Mouse (Mus musculus): ENCODE data around the gene C7.
"Not testable (repeated sequence)": the region's sequence is repeated elsewhere in the genome, so short reads cannot be mapped to it uniquely, and the experiment has no call there.

C7 gene

DNA sequence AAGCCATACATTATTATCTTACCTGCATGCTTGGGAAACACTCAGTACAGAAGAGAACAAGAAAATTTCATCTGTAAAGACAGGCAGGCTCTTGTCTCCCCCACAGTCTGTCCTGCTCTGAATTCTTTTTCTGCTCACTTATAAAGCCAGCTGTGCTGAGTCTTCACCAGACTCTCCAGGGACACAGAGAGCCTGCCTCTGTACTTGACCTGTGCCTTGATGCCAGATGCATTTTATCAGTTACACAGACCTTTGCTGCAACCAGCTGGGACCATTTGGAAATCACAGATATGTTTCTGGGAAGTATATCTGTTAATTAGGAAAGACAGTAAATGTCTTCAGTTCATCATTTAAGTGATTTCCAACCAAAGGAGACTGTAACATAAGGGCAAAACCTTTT lies at the start of gene C7:
Gene C7, minus strand, starts transcription at position 106 of the 400 bp plus-strand sequence.
- no peak for DNase-seq

DNA sequence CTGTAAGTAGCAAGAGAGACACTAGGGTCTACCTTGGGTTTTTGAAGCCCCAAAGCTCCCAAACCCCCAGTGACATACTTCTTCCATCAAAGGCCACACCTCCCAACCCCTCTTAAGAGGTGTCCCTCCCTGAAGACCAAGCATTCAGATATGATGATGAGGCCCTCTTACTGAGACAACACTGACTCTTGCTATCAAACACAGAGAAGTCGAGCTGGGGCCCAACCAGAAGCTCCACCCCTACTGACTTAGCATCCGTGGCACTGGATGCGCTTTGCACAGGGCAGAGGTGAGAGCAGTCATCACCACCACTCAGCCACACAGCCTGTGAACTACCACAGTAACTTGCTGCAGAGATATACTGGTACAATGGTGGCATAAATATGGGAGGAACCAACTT lies 49.1 kb upstream of the C7 start:
- no peak for DNase-seq

DNA sequence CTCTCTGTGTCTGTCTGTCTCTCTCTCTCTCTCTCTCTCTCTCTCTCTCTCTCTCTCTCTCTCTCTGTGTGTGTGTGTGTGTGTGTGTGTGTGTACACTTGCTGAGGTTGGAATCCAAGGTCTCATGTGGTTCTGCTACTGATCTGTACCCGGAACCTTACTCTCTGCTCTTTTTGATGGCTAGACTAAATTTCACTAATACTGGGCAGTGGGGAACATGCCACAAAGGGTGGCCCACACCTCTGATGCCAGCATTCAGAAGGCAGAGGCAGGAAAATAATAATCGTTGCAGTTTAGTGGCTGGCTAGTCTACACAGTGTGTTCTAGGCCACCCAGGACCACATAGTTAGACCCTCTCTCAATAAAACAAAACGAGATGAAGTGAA lies 45.1 kb upstream of the C7 start:
- no peak for DNase-seq

DNA sequence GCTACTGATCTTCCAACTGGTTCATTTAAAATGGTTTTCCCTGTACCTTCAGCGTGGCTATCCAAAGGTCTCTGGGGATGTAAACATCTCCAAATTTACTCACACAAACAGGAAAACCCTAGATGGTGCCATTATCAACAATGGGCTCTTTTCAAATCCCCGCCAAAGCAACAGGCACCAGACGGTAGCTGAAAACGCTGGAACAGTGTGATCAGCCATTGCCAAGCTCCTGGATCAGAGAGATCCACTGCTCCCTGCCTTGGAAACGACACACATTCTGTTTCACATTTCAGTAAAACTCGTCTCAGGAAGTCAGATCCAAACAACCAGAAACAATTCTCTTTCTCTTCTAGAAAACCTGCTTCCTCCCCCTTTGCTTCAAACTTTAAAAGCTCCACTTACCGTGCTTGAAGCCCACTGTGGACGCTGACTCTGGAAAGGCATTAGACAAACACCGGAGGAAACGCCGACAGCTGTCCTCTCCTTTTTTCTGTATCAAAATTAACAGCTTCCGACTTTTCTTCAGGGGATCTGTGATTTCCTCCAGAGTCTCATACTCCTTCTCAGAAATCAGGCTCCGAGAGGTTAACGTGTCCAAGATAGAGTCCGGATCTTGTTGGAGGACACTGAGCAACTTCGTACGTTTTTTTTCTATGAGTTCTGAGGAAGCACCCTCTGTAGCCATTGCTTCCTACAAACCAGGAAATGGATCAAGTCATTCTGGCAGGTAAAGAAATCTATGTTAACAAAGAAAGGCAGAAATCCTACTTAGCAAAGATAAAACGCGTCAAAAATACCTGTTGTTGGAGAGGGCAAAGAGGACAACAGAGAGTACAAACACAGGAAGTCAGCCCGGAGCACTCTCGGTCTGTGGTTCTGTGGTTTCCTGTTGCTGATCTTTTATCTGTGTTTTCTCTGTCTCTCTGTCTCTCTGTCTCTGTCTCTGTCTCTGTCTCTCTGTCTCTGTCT lies 44.4 kb upstream of the C7 start, which contains the start of gene Card6:
Gene Card6, minus strand, starts transcription at position 854 of the 969 bp plus-strand sequence.
- DNase-seq: no peak

DNA sequence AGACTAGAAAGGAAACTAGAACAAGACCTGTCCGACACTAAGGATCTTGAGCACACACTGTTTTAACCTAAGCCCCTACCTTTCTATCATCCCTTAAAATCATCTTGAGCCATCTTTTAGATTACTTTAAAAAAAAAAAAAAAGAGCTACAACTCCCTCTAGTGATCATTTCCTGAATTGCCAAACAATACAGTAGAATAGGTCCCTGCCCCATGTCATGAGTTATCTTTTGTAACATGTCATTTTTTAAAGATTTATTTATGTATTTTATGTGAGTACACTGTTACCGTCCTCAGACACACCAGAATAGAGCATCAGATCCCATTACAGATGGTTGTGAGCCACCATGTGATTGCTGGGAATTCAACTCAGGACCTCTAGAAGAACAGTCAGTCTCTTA lies 42.8 kb upstream of the C7 start:
- DNase-seq: no peak

DNA sequence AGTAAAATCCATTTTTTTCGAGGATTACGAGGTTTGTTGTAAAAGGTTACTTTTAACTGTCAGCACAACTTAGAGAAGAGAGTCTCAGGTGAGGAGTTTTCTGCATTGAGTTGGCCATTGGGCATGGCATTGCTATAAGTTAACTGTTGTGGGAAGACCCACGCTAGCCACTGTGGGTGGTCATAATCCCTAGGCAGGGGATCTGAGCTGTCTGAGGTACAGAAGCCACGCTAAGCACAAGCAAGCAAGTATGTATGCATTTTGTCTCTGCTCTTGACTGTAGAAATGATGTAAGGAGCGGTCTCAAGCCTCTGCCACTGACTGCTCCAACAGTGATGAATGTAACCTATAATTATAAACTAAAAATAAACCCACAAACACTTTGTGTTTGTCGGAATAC lies 42.4 kb upstream of the C7 start:
- DNase-seq: no peak

DNA sequence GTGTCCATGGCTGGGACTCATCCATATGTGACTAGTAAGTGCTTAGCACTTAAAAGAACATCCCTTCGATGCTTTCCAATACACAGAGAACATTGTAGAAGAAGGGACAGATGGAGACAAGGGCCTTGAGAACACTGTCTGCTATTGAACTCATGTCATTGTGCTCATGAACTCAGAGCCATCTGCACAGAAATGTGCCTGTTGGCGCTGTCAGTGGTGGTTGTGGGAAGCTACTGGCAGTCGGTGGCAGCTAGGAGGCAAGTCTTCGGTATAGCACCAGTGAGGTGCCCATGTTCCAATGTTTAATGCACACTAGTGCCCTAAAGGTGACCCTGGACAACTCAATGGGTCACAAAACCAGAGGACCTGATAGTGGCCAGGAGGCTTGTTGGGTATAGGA lies 38.8 kb upstream of the C7 start:
- no peak for DNase-seq

DNA sequence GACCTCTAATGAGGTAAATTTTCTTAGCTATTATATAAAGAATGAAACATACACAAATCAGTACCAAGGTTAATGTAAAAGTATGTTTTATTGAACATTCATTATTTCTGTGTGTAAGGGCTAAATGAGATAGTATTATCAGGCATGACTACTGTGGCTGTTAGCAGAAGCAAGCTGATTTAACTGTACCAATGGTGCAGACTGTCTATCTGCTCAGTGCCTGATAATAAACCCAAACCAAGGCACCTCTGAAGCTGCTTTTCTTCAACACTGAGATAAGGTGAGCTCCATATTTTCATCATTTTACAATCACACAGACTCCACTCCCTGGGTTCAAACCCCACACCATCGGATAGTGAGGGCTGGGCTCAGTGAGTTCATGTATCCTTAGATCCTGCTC lies 33.8 kb upstream of the C7 start:
- no peak for DNase-seq

DNA sequence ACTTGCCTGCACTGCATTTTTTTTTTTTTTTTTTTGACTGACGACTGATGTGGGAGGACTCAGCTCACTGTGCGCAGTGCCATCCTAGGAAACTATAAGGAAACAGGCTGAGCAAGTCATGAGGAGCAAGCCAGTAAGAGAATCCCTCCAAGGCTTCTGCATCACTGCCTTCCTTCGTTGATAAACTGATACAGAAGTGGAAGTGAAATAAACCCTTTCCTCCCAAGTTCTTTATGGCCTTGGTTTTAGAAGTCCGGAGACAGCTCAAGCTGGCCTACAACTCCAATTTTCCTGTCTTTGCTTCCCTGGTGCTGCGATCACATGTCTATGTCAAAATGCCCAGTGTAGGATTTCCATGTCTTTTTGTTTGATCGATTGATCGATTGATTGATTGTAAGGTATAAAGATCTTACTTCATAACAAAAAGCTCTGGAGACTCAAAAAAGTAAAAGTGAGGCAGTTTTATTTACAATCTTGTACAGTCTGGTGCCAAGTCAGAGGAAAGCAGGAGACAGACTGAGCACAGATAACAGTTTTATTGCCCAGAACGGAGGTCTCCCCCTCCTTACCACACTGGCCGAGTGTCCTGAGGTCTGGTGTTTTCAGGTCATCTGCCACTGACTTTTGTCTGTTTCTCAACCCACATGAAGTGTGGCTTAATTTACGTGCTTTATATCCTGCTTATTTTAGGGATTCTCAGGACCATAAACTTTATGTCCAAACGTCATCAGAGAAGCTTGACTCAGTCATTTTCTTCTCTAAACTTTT lies 32.2 kb upstream of the C7 start:
- DNase-seq: no peak

DNA sequence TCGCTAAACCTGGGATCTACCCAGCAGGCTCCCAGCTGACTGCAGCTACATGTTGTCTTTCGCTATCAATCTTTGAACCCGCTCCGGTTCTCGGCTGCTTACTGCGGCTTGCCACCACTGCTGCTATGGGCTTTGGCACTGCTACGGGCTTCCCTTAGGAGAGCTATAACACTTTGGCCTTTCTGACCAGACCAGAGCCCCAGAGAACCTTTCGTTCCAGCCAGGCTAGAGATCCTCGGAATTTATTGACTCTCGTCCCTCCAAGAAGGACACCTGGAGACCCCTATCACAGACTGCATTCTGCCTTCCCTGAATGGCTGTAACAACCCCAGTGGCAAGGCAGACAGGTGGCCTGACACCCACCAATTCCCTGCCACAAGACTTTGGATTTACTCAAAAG lies 26.6 kb upstream of the C7 start:
- DNase-seq: no peak

DNA sequence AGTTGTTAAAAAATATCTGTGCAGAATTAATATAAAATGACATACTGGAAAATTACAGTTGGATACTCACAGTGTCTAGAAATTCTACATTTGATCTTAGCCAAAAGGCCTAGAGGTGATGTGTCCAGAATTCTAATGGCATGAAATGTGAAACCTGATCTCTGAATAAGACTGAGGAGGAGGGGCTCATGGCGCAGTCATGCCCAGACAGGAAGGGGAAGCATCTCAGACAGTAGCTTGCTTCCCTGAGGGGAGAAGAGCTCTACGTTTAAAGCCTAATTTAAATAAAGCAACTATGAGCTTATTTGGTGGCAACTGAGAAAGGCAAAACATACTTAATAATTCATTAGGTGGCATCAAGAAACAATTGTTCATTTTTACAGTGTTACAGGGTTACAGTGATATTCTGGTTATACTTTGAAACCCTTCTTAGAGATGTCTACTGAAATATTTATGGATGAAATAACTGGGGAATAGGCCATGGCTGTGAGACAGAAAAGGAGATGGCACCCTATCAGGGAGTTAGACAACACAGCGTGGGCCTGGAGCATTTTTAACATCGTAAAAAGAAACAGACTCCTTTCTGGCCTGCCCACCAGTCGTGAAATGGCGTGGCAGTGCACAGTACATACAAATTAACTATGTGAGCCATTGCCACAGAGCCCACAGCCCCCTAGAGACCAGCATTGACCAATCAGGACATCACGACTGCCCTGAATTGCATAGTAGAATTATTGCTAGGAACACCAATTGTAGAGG lies 25.5 kb upstream of the C7 start:
- DNase-seq: no peak

DNA sequence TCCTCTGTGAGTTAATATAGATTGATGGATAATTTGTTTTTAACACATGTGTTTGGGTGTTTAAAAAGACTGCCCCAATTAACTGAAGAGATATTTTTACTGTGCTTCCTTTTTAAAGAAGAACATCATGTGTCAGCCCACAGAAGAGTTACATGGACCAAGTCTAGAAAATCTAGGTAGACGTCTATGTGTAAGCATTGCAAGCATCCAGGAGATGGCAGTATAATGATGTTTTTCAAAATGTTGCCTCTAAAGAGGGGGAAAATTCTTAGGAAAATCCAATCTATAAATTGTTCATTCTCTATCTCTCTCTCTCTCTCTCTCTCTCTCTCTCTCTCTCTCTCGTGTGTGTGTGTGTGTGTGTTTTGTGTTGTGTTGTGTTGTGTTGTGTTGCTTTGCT lies 22.6 kb upstream of the C7 start:
- DNase-seq: no peak

DNA sequence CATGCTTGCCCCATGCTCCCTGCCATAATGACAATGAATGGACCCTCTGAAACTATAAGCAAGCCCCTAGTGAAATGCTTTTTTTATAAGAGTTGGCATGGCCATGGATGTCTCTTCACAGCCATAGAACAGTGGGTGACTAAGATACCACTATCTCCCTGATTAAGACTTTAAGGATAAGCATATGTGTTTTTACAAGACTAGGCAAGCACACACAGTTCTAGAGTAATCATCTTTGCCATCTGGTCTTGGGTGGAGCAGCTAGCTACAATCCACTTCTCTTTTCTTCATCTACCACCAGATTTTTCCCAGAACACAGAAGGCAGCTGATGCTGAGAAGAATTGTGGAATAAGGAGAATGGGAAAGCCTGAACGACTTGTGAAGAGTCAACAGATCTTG lies 17.7 kb upstream of the C7 start:
- no peak for DNase-seq

DNA sequence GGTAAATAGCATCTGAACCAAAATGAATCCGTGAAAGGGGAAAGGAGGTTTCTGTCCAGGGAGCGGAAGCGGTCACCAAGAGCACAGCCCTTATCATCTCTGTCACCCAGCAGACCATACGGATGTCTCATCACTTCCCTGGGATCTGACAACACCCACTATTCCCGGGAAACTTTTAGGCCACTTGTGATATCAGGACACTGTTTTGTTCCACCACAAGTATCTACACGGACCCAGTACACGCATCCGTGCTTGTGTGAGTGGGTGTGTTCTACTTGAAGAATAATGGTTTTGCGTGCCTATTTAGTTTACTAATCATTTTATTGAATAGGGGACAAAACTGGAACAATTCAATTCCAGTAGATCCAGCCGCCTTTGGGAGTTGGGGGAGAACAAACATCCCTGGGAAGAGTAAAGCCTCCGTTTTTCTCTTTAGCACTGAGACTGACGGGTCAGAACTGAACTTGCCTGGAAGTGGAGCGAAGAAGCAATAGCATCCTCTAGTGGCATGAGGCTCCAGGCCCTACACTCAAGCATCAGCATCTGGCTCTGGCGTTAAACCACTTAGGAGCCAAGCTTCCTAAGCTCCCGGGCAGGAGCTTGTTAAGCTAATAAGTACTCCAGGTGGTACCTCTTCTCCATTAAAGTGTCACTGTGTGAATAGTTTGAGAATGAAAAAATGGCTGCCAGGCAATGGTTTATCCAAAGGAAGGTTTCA lies 5.4 kb upstream of the C7 start:
- DNase-seq: peak; percentile 25

DNA sequence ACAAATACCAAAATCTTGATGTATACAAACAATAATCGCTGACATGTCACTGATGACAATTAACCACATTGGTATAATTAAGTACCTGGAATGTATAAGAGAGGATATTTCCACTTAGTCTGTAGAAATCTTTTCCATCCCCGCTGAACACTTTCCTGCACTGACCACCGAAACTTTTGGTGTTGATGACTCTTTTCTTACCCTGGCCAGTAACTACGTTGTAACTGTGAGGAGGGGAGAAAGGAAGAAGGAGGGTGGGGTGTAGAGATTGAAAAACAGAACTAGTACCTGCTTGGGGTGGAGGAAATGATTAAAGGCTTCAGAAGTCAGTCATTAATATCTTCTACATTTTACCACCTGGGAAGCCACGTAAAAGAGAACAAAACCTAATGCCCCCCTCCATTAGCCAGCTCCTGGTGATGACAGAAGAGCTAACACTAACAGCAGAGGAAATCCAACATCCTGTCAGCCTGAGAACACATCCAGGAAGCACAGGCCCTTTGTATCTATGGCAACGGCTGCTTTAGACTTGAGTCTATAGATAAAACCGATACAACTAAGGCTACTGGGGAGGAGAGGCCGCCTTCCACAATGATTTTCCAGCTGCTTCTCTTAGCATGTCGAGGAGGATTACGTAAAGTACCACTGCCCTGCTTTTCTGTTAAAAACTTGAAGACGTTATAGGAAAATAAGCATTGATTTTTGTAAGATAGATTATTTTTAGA lies 17.8 kb downstream of the C7 start:
- DNase-seq: peak; percentile 19

DNA sequence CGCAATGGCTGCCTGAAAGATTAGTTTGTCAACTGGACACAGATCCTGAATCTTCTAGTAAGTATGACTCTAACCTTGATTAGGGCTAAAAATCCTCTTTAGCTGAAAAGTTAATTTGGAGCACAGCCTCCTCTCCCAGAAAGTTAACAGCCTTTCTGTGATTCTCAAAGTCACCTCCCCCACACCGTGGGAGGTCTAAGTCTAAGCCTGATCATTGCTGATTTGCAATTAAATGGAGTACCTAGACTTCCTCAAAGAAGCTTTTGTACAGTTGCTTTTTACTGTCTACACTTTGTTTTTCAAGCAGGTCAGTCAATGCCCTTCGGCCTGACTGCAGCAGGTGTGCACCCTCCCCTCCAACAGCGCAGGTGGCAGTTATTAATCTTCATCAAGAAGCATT lies 34.3 kb downstream of the C7 start:
- DNase-seq: no peak

DNA sequence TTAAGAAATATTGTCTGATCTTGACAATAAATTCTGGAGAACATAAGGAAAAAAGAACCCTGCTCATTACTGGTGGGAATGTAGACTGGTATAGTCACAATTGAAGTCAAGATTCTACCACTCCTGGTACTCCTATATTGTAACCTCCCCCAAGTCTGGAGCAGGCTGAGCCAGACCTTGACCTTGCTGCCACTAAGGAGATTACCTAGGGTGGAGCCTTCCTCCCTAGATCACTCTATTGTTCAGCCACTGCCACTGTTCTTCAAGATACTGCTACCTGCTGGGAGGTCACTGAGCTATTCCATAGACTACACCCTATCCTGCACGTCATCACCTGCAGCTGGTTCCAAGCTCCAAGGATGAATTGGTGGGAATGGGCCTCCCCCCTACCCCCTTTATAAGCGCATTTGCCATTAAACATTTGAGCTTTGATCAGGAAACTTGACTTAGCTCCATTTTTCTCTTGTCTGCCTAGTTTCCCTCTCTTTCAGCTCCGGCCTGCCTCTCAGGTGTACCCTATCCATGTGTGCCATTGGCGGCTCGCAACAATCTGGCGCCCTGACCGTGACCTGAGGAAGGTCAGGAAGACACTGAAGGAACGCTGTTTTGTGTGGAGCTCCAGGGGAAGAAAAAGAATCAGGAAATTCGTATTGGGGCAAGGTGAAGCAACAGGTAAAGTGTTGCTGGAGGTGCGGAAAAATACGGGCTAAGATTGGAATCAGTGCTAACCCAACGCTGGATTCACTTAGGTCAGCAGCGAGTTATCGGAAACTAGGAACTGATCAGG lies 39.9 kb downstream of the C7 start:
- not testable (repeated sequence) for DNase-seq

DNA sequence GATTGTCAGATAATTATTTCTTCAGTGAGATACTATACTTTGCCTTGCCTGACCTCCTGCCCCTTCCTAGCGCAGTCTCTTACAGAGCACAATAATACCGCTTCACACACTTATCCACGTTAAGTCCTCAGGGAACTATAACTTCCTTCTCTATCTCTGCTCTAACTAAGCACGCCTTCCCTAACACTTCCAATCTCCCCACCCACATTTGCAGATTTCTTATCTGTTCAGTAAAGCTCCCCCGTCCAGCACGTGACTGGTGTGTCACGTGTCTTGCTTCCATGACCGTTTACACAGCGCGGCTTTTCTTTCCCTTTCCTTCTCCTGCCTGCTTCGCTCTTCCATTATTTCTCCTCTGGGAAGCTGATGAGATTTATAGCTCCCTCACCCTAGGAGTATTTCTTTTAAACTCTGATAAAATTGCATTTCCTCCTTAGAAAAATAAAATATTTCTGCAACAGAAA lies 53.9 kb downstream of the C7 start:
- no peak for DNase-seq

DNA sequence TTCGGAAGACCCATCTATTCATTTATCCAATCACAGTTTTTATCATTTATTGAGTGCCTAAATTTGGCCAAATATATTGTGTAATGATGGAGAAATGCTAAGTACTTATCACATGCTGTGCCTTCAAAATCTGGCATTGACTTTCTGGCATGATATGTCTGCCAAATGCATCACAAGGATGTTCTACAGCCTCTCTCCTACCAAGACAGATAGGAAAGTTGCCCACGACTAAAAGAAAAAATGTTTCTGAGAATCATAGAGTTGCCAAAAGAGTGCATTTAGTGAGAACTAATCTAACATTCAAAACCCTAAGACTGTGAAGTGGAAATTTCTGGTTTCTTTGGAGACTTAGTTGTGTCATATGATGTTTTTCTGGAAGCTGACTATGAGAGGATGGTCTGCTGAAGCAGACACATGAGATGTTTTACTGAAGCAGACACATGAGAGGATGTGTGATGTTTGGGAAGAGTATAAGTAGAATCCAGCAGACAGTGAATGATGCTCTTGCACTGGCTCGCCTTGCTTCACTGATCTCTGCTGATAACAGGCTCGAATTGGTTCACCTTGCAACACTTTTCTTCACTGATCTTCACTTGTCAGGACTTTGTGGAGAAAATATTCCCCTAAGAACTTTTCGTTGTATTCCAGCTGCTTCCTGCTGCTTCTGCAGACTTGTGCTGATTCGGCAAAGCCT lies 59.9 kb downstream of the C7 start:
- no peak for DNase-seq

DNA sequence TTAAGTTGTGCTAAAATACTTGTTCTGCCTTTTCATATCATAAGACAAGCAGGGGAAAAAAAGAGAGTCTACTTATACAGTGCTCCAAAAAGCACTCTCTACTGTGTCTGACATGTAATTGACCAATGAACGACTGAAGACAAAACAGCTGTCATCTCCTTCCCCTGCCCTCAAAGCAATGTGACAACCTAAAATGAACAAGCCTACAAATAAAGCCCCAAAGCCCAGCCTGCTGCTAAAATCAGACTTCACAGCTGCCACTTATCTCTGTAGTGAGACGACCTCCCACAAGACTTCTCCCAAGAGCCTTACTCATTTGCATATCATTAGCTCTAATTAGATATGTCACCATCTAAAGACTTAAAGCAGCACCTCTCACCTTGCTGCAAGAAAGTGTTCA lies 60.6 kb downstream of the C7 start:
- no peak for DNase-seq
